Mouse (Mus musculus) bone marrow, adult 2 months (tissue): ENCODE measurements at regions not wholly inside any gene's neighbourhood (a gene's known extent, or its start where the extent isn't known, plus 50 kb on each side); places are given as distances from the start of the nearest gene placed in this dataset.

ENCODE experiments used
- CTCF ChIP-seq: fragments of 200-500 bp; IDR thresholded peaks from 2 replicates; pipeline ENCODE4 v1.5.1; 2011; ENCODE audit warnings: low read length, control low read depth; ENCODE audit not compliant: control insufficient read depth, insufficient read depth
- POLR2A ChIP-seq: fragments of 200-500 bp; IDR thresholded peaks from 2 replicates; pipeline ENCODE4 v1.6.1; 2011; ENCODE audit warnings: low read depth, mild to moderate bottlenecking, control low read depth, low read length, borderline replicate concordance; ENCODE audit not compliant: control insufficient read depth

- TF ChIP-seq POLR2A (no peak), CTCF (no peak)
Observed at GRCm38 (mm10) chr2:78388001-78388400, 441.8 kb upstream of the Cwc22 start.
